Mouse (Mus musculus): Measurements from ENCODE around the gene Tuba8. TPM values are rescaled to one million over a fixed set of nuclear protein-coding genes. Genes with fewer than 3 reads are reported as not detected.

Tuba8 gene
- total RNA-seq, 2 experiments from 2014 or later: 6.6 to 9.1 TPM

DNA sequence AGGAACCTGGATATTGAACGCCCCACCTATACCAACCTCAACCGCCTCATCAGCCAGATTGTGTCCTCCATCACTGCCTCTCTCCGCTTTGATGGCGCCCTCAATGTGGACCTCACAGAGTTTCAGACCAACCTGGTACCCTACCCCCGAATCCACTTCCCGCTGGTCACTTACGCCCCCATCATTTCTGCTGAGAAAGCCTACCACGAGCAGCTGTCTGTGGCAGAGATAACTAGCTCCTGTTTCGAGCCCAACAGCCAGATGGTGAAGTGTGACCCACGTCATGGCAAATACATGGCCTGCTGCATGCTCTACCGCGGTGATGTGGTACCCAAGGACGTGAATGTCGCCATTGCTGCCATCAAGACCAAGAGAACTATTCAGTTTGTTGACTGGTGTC is 12.5 kb downstream of the Tuba8 start:
- DNase-seq (ENCODE audit: low spot score in 2 of 2): no peak
- intact Hi-C loops (cut with DNase I): no loop called here

DNA sequence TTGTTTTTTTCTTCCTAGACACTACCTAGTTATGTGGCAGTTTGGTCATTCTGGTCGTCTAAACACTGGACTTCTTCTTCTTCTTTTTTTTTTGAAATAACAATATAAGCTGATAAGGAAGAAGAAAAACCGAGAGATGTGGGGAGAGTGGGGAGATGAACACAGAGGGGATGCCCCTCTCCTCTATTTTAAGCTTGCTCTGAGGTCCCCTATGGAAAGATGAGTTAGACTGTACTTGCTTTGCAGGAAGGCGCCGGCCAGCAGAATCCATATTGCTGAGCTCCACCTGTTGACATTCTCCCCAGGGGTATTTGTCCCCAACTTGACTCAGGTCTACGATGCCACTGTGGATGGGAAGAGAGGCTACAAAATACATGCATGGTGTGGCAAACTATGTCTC is 13.6 kb downstream of the Tuba8 start:
- DNase-seq (ENCODE audit: low spot score in 2 of 2): no peak
- intact Hi-C loops (cut with DNase I): no loop called here

DNA sequence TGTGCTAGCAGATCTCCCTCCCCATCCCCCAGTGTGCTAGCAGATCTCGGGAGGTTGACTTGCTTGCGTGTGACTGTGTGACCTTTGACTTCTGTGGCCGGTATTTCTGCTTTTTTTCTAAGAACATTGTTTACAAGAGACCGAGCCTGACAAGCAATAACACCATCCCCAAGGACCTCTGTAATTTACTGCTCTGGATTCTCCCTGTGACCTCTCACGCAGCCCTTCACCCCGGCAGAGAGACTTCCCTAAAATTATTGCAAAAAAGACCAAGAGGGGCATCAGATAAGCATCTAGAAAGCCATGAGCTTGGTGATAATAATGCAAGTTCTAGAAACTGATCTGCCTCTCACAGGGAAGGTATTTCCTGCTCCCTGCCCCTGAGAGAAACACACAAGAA is 14.5 kb downstream of the Tuba8 start:
- DNase-seq (ENCODE audit: low spot score in 2 of 2): no peak
- intact Hi-C loops (cut with DNase I): no loop called here

DNA sequence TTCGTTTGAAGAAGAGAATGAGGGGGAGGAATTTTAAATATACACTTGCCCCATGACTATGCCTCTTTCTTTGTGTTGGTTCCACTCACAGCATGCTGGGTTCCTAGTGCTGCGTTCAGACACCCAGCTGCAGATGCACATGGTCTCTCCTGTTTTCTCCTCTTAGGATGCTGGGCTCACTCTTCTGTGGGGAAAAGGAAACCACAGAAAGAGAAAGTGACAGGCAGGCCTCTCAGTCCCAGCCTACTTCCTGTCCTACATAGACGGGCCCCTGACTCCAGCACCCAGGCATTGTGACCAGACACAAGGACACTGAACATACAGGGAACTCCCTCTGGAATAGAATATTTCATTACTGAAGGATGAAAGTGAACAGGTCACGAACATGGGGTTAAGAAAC is 15.5 kb downstream of the Tuba8 start:
- no peak for DNase-seq (ENCODE audit: low spot score in 2 of 2)
- intact Hi-C loops (cut with DNase I): no loop called here

DNA sequence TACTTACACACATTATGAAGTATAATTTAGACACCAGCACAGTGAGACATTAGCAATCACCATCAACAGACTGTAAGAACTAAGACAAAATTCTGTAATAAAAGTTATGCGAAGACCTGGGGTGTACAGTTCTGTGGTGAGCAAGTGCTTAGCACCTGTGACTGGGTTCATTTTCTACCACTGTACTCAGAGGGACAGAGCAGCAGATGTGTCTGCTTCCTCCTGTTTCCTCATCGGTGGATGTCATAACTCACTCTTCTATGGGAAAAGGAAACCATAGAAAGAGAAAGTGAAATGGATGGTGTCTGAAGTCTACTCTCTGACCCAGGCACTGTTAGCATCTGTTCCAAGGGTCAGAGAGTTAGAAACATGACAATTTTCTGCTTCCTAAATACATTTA is 16.2 kb downstream of the Tuba8 start:
- intact Hi-C loops (cut with DNase I): no loop called here
- DNase-seq (ENCODE audit: low spot score in 2 of 2): no peak

DNA sequence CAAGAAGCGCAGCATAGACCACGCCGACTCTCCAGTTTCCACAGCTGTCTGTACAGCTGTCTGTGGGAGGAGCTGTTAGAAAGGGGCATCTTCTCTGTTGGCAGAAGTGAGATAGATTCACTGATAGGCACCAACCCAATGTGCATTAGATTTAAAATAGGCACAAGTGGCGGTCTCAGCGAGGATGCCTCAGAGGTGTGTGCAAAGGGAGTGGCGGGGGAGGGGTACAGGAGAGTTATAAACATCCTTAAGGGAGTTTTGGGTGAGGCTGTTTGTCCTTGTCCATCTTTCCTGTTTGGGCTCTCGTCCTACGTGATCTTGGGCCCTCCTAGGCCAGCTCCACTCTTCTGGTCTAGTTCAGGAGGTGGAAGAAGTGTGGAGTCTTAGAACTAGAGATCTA is 17.9 kb downstream of the Tuba8 start:
- intact Hi-C loops (cut with DNase I): no loop called here

DNA sequence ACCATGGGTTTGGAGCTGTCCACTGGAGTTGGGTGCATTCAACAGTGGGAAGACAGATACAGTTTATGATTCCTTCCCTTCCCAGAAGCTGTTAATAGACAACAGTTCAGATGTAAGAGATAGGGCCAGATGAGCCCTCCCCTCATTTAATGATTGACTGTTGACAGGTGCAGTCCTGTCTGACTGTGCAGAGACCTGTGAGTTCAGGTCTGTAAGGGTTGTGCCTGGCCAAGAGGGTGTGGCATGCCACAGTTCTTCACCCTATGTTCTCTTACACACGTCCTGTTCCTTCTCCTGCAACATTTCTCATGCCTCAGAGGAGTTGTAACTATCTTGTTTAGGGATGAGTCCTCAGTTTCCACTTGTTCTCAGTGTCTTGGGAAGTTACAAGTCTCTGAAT is 22.2 kb downstream of the Tuba8 start:
- intact Hi-C loops (cut with DNase I): no loop called here
- DNase-seq (ENCODE audit: low spot score in 2 of 2): no peak

More for the DNA sequence above, 17.9 kb downstream of the Tuba8 start:
- no peak for DNase-seq (ENCODE audit: low spot score in 2 of 2)

DNA sequence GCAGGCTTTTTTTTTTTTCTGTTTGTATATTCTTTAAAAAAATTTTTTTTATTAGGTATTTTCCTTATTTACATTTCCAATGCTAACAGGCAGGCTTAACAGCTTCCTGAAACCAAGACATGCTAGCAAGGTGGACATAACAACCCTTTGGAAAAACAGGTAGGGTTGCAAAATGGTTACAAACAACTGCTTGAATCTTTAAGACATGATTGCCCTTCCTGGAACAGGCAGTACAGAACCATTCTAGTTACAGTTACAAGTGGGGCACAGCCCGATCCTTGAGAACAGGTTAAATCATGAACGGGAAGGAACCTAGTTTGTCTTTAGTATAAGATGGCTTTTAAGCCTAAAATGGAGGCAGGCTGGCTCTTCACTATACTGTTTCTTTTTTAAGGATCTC is 25.9 kb downstream of the Tuba8 start:
- intact Hi-C loops (cut with DNase I): no loop called here
- DNase-seq (ENCODE audit: low spot score in 2 of 2): no peak

DNA sequence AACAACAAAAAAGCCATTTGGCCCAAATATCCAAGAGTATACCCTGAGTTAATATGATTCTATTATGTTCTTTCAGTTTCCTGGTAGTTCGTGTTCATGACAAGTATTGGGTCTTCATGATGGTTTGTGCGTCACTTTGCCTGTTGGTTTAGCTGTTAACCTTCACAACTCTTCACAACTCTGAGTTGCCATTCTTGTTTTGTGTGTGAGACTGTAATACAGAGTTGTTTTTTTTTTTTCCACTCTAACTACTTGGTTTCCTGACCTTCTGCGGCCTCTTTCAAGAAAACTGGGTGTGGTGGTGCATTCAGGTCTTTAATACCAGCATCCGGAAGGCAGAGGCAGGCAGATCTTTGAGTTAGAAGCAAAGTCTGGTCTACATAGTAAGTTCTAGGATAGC is 27.7 kb downstream of the Tuba8 start:
- intact Hi-C loops (cut with DNase I): no loop called here

DNA sequence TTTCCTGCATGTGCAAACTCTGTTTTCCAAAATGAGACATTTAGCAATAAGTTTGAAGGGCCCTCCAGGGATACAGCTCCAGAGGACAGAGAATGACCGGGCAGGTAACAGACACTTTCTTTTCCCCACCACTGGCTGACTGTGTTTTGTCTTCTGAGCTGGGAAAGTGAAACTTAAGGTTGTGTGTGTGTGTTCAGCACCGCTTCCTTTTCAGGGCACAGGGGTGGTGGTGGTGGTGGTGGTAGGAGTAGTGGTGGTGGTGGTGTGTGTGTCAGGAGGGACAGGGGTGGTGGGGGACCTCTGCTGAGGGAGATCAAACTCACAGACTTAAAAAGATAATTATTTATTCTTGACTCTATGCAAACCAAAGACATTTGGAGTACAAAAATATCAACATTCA is 31.3 kb downstream of the Tuba8 start:
- DNase-seq (ENCODE audit: low spot score in 2 of 2): no peak
- intact Hi-C loops (cut with DNase I): no loop called here

More for the DNA sequence above, 27.7 kb downstream of the Tuba8 start:
- DNase-seq (ENCODE audit: low spot score in 2 of 2): no peak

DNA sequence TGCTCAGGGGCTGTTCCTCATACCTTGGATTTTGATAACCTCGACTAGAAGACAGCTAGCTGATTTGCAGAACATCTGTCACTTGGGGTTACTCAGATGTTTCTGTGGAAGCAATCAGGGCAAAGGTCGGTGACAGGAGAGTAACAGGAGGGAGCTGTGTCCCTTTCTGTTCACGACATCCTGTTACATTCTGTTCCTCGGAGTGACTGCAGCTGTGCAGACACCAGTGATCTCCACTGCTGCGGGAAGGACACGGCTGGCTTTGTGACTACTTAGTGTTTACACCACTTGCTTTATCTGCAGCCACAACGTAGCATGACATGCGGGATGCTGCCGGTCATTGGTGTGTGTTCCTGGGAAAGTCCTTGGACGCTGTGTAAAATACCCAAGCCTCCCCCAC is 32.7 kb downstream of the Tuba8 start:
- intact Hi-C loops (cut with DNase I): no loop called here

DNA sequence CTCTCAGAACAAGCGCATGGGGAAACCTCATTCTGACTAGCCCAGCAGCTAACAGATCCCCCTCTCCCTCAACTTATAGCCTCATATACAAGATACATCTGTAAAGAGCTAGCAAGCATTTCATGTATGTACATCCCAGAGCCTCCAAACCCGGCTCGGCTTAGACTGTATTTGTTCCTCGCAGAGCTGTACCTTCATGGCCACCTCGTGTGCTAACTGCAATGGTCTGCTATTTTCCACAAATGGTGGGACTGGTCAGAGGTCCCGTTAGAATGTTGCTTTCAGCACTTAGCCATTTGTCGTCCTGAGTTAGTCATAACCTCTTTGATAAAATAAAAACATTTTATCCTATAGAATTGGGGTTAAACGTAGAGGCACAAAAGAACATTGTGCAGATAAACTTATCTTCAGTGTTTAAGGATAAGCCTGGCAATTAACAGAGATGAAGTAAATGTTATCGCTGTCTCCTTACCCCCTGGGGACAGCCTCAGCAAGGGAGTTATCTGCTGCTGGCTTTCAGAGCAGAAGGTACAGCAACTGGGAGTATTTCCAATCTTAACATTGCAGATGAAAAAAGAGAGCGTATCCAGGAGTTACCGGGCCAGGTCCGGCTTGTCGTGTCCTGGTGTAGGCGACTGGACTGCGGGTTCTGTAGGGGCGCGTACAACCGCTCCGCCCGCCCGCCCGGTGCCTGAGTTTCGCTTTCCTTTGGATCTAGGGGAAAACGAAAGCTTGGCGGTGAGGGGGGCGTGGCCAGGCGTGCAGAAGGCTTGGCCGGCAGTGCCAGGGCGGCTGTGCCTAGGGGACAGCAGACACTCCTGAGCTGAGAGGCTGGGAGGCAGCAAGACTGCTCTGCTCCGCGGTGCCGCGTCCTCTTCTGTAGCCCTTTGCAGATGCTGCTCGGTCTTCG is 34.9 kb downstream of the Tuba8 start, which contains the start of gene Usp18:
Gene Usp18, plus strand, starts transcription at position 780 of the 910 bp plus-strand sequence.
- intact Hi-C loops (cut with DNase I): no loop called here
- DNase-seq (ENCODE audit: low spot score in 2 of 2): peak; percentile 51 to 64

More for the DNA sequence above, 32.7 kb downstream of the Tuba8 start:
- DNase-seq (ENCODE audit: low spot score in 2 of 2): no peak

DNA sequence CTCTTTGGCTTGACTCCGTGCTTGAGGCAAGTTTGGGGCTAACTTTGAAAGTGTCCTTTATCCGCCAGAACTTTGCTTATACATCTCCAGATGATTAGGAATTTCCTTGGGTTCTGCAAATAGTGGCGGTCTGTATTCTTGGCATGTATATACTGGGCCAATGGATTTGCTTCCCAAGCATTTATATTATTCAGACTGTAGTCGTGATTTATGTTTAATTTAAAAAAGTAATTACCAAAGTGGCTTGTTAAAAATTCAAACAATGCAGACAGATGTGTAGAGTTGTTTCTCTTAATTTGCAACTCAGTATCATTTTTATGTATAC is 35.5 kb downstream of the Tuba8 start:
- no peak for DNase-seq (ENCODE audit: low spot score in 2 of 2)
- intact Hi-C loops (cut with DNase I): no loop called here

DNA sequence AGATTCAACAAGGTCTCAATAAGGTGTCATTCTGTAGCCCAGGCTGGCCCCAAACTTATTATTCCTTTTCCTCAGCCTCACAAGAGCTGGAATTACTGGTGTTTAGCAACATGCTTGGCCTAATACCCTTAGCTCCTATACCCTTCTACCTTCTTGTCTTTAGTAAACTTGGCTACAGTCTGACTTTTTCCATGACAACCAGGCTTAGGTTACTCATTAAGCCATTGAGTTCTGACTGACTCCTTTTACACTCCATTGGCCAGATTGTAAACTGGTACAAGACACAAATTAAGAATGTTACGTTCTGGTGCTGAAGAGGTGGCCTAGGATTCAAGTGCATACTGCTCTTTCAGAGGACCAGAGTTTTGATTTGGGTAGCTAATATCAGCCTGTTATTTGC is 39.9 kb downstream of the Tuba8 start:
- no peak for DNase-seq (ENCODE audit: low spot score in 2 of 2)
- intact Hi-C loops (cut with DNase I): no loop called here

DNA sequence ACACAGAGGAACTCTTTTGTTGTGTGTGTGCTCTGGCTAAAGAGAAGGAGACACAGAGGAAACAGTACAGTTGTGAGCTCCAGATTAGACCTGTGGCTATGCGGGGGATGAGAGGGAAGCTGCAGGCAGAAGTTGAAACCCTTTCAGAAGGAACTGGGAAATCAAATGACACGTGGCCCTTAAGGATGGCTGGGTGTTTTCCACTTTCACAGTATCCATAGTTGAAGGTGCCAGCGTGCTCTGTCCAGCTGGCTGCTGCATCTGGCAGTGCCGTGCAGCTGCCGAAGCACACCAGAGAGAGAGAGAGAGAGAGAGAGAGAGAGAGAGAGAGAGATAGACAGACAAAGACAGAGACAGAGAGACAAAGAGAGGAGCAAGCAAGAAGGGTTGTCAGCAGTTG is 40.8 kb downstream of the Tuba8 start:
- intact Hi-C loops (cut with DNase I): no loop called here
- DNase-seq (ENCODE audit: low spot score in 2 of 2): no peak

DNA sequence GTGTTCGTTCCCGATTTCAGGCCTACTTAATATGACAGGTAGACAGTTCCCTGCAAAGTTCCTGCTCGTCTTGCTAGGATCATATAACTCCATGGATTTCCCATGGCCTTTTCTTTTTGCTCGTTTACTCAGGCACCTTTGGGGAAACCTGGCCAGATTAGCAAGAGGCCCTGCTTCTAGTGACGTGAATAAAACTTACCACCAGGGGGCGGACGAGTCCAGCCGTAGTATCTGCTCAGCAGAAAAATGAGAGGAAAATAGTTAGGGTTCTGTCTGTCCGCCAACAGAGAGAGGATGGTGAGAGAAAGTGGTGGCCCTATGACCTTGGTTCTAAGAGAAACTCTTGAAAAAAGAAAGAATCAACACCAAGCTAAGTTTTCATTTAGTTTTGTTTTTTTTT is 50.1 kb downstream of the Tuba8 start:
- DNase-seq (ENCODE audit: low spot score in 2 of 2): peak; percentile 72 to 88
- intact Hi-C loops (cut with DNase I): no loop called here

DNA sequence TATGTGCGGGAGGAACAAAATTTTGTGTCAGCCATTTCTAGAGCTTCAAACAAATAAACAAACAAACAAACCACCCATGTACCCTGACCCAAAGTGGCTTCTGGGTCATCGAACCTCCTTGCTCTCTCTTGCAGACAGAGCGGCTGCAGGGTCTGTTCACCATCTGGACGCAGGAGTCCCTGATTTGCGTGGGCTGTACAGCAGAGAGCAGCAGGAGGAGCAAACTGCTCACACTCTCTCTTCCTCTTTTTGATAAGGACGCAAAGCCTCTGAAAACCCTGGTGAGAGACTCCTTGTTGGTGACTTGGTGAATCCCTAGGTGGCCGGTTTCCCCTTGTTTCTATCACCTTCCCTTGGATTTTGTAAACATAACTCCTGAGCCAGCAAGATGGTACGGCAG is 50.7 kb downstream of the Tuba8 start:
- no peak for DNase-seq (ENCODE audit: low spot score in 2 of 2)

DNA sequence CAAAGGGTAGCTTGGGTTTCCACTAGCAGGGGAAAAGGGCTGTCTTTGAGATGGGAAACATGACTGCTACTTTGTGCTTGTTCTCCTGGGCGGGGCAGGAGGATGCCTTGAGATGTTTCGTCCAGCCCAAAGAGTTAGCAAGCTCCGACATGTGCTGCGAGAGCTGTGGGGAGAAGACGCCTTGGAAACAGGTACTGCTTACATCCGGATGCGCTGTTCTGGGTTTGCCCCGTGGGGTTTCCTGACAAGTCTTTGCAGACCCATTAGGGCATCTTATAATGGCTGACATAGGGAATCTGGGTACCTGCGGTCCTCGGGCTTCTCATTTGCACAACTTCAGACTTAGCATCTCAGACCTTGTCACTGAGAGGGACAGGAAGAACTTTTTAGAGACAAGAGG is 51.5 kb downstream of the Tuba8 start:
- DNase-seq (ENCODE audit: low spot score in 2 of 2): no peak
- intact Hi-C loops (cut with DNase I): no loop called here

More for the DNA sequence above, 50.7 kb downstream of the Tuba8 start:
- intact Hi-C loops (cut with DNase I): no loop called here

DNA sequence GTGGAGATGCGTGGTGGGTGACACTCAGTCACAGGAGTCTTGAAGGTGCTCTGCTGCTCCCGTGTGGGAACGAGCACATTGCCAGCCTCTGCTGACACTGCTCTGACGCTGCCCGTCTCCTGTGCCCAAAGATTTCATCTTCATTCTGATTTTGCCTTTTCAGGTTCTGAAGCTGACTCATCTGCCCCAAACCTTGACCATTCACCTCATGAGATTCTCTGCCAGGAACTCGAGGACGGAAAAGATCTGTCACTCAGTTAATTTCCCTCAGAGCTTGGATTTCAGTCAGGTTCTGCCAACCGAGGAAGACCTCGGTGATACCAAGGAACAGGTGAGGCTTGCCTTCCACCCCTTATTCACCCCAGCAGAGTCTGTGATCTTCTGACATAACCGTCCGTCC is 52.0 kb downstream of the Tuba8 start:
- intact Hi-C loops (cut with DNase I): no loop called here
- no peak for DNase-seq (ENCODE audit: low spot score in 2 of 2)

DNA sequence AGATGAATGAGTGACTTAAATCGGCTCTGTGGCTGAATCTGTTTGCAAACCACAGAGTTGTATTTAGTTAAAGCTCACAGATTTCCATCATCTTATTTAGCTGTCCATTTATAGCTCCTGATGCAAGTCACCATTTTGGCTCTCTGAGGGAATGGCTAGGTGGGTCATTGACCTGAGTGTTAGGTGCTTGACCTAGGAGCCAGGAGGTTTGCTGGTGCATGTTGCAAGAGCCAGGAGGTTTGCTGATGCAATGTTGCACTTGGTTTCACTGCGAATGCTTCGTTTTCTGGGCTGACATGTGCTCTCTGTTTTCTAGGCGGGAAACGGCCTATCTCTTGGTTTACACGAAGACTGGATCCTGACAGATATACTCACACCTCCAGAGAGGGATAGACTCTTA is 59.7 kb downstream of the Tuba8 start:
- DNase-seq (ENCODE audit: low spot score in 2 of 2): no peak
- intact Hi-C loops (cut with DNase I): loop anchor here (2.0 kb wide), 1 partner anchor 263 kb away; no protein-coding TSS in a partner anchor

DNA sequence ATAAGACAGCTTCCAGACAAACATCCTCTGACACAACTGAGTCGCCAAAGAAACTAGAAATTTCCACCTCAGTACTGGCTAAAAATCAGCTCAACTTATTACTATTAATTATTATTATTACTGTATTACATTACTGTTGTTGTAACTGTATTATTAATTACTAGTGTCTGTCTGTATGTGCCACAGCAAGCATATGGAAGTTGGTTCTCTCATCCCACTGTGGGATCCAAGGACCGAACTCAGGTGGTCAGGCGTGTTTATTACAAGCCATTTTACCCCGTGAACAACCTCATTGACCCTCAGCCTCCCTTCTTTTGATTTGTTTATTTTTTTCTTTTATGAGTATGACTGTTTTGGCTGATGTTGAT is 61.2 kb downstream of the Tuba8 start:
- intact Hi-C loops (cut with DNase I): loop anchor here (2.0 kb wide), 2 partner anchors 95 to 261 kb away; no protein-coding TSS in a partner anchor
- DNase-seq (ENCODE audit: low spot score in 2 of 2): no peak
